Mouse (Mus musculus): ENCODE measurements around the gene Map10. TPM values are rescaled to one million over a fixed set of nuclear protein-coding genes. Genes with fewer than 3 reads are reported as not detected.

Map10 gene
- polyA plus RNA-seq, 1 experiment from 2014 or later, result 11.6 TPM

- DNase-seq (ENCODE audit: low spot score) (no peak), ATAC-seq (no peak)
- H3K4me2 ChIP-seq (ENCODE audit: low read length), result no peak overlapping the region
- H3K9ac ChIP-seq (ENCODE audit: low read length), result no peak overlapping the region
- 42% methylated on average over 8 of the region's 8 CpGs for WGBS
- no peak overlapping the region for H3K4me3 ChIP-seq (ENCODE audit: low read depth, low read length)
- H3K27me3 ChIP-seq (replicated peaks; ENCODE audit: control insufficient read depth, insufficient read depth, low read length), result no peaks in the 10 kb centered on the region
- H3K9me3 ChIP-seq (replicated peaks; ENCODE audit: control insufficient read depth, low read length), result 0 out of 2 replicates have a peak, but pooled peaks cover 4% of the 10 kb centered on the region
- H3K27ac ChIP-seq (ENCODE audit: low read depth, low read length), result no peak overlapping the region
- no peaks in the 10 kb centered on the region for H3K36me3 ChIP-seq (ENCODE audit: control insufficient read depth, insufficient read depth, low read length)
- peaks cover 3% of the 10 kb centered on the region; the same call in 1 of the 2 replicates for H3K4me1 ChIP-seq (ENCODE audit: control insufficient read depth, insufficient read depth, low read length)
Measured at GRCm38 (mm10) chr8:125665183-125665875, 4.3 kb upstream of the Map10 start.

- Histone ChIP-seq H3K4me2 (ENCODE audit: low read length) (no peak overlapping the region), H3K27me3 (replicated peaks; ENCODE audit: control insufficient read depth, insufficient read depth, low read length) (no peaks in the 10 kb centered on the region), H3K9ac (ENCODE audit: low read length) (no peak overlapping the region), H3K27ac (ENCODE audit: low read depth, low read length) (no peak overlapping the region), H3K9me3 (replicated peaks; ENCODE audit: control insufficient read depth, low read length) (peaks cover 8% of the 10 kb centered on the region; the same call in 1 of the 2 replicates), H3K4me3 (ENCODE audit: low read depth, low read length) (no peak overlapping the region), H3K36me3 (ENCODE audit: control insufficient read depth, insufficient read depth, low read length) (no peaks in the 10 kb centered on the region), H3K4me1 (ENCODE audit: control insufficient read depth, insufficient read depth, low read length) (peaks cover 3% of the 10 kb centered on the region; the same call in 1 of the 2 replicates)
- WGBS, result 11% methylated on average over 2 of the region's 2 CpGs
- DNase-seq (ENCODE audit: low spot score) (no peak), ATAC-seq (no peak)
Measured at GRCm38 (mm10) chr8:125665876-125666186, 3.8 kb upstream of the Map10 start.

- 37% methylated on average over 5 of the region's 5 CpGs for WGBS
Measured at GRCm38 (mm10) chr8:125666201-125666600, 3.4 kb upstream of the Map10 start.

GRCm38 (mm10) chr8:125667248-125667647 lies 2.4 kb upstream of the Map10 start:
- H3K9ac ChIP-seq (ENCODE audit: low read length), result no peak overlapping the region
- H3K4me2 ChIP-seq (ENCODE audit: low read length), result no peak overlapping the region
- ATAC-seq (no peak), DNase-seq (ENCODE audit: low spot score) (no peak)
- no peaks in the 10 kb centered on the region for H3K36me3 ChIP-seq (ENCODE audit: control insufficient read depth, insufficient read depth, low read length)
- peaks cover 3% of the 10 kb centered on the region; the same call in 1 of the 2 replicates for H3K4me1 ChIP-seq (ENCODE audit: control insufficient read depth, insufficient read depth, low read length)
- H3K9me3 ChIP-seq (replicated peaks; ENCODE audit: control insufficient read depth, low read length), result peaks cover 21% of the 10 kb centered on the region
- WGBS, result 82% methylated on average over 2 of the region's 2 CpGs
- H3K4me3 ChIP-seq (ENCODE audit: low read depth, low read length), result no peak overlapping the region
- H3K27ac ChIP-seq (ENCODE audit: low read depth, low read length), result no peak overlapping the region
- H3K27me3 ChIP-seq (replicated peaks; ENCODE audit: control insufficient read depth, insufficient read depth, low read length), result no peaks in the 10 kb centered on the region

More at GRCm38 (mm10) chr8:125666201-125666600, 3.4 kb upstream of the Map10 start:
- H3K27me3 ChIP-seq (replicated peaks; ENCODE audit: control insufficient read depth, insufficient read depth, low read length), result no peaks in the 10 kb centered on the region
- H3K27ac ChIP-seq (ENCODE audit: low read depth, low read length), result no peak overlapping the region
- H3K4me2 ChIP-seq (ENCODE audit: low read length), result no peak overlapping the region
- no peak overlapping the region for H3K9ac ChIP-seq (ENCODE audit: low read length)
- H3K36me3 ChIP-seq (ENCODE audit: control insufficient read depth, insufficient read depth, low read length), result no peaks in the 10 kb centered on the region
- no peak overlapping the region for H3K4me3 ChIP-seq (ENCODE audit: low read depth, low read length)
- peaks cover 3% of the 10 kb centered on the region; the same call in 1 of the 2 replicates for H3K4me1 ChIP-seq (ENCODE audit: control insufficient read depth, insufficient read depth, low read length)
- DNase-seq (ENCODE audit: low spot score) (no peak), ATAC-seq (no peak)
- H3K9me3 ChIP-seq (replicated peaks; ENCODE audit: control insufficient read depth, low read length), result peaks cover 11% of the 10 kb centered on the region

- H3K27me3 ChIP-seq (replicated peaks; ENCODE audit: control insufficient read depth, insufficient read depth, low read length), result no peaks in the 10 kb centered on the region
- H3K36me3 ChIP-seq (ENCODE audit: control insufficient read depth, insufficient read depth, low read length), result no peaks in the 10 kb centered on the region
- H3K9ac ChIP-seq (ENCODE audit: low read length), result no peak overlapping the region
- H3K4me2 ChIP-seq (ENCODE audit: low read length), result peak overlapping the region; percentile 87
- peak; percentile 25 for ATAC-seq
- H3K4me3 ChIP-seq (ENCODE audit: low read depth, low read length), result peak overlapping the region; percentile 59; the same call in 1 of the 2 replicates
- H3K9me3 ChIP-seq (replicated peaks; ENCODE audit: control insufficient read depth, low read length), result peaks cover 21% of the 10 kb centered on the region
- H3K27ac ChIP-seq (ENCODE audit: low read depth, low read length), result no peak overlapping the region
- WGBS, result 74% methylated on average over 14 of the region's 14 CpGs
- DNase-seq (ENCODE audit: low spot score), result no peak
- peaks cover 3% of the 10 kb centered on the region; the same call in 1 of the 2 replicates for H3K4me1 ChIP-seq (ENCODE audit: control insufficient read depth, insufficient read depth, low read length)
Measured at GRCm38 (mm10) chr8:125669159-125669699, 389 bp upstream of the Map10 start.

- ATAC-seq, result peak; percentile 6; the same call in 1 of the 2 replicates
- 90% methylated on average over 6 of the region's 6 CpGs for WGBS
- Histone ChIP-seq H3K9ac (ENCODE audit: low read length) (peak overlapping the region; percentile 77; the same call in 1 of the 2 replicates), H3K27ac (ENCODE audit: low read depth, low read length) (no peak overlapping the region), H3K36me3 (ENCODE audit: control insufficient read depth, insufficient read depth, low read length) (no peaks in the 10 kb centered on the region), H3K4me2 (ENCODE audit: low read length) (peak overlapping the region; percentile 87), H3K4me3 (ENCODE audit: low read depth, low read length) (peak overlapping the region; percentile 59), H3K9me3 (replicated peaks; ENCODE audit: control insufficient read depth, low read length) (peaks cover 21% of the 10 kb centered on the region), H3K27me3 (replicated peaks; ENCODE audit: control insufficient read depth, insufficient read depth, low read length) (no peaks in the 10 kb centered on the region), H3K4me1 (ENCODE audit: control insufficient read depth, insufficient read depth, low read length) (peaks cover 3% of the 10 kb centered on the region; the same call in 1 of the 2 replicates)
- no peak for DNase-seq (ENCODE audit: low spot score)
Measured at GRCm38 (mm10) chr8:125670420-125670819, 802 bp downstream of the Map10 start.

- H3K27ac ChIP-seq (ENCODE audit: low read depth, low read length), result no peak overlapping the region
- no peak for ATAC-seq
- no peak overlapping the region for H3K4me2 ChIP-seq (ENCODE audit: low read length)
- H3K27me3 ChIP-seq (replicated peaks; ENCODE audit: control insufficient read depth, insufficient read depth, low read length), result no peaks in the 10 kb centered on the region
- peaks cover 3% of the 10 kb centered on the region; the same call in 1 of the 2 replicates for H3K4me1 ChIP-seq (ENCODE audit: control insufficient read depth, insufficient read depth, low read length)
- 98% methylated on average over 9 of the region's 9 CpGs for WGBS
- no peaks in the 10 kb centered on the region for H3K36me3 ChIP-seq (ENCODE audit: control insufficient read depth, insufficient read depth, low read length)
- no peak for DNase-seq (ENCODE audit: low spot score)
- H3K9ac ChIP-seq (ENCODE audit: low read length), result no peak overlapping the region
- H3K9me3 ChIP-seq (replicated peaks; ENCODE audit: control insufficient read depth, low read length), result peaks cover 21% of the 10 kb centered on the region
- no peak overlapping the region for H3K4me3 ChIP-seq (ENCODE audit: low read depth, low read length)
Measured at GRCm38 (mm10) chr8:125670906-125671305, 1.3 kb downstream of the Map10 start.

- WGBS, result 96% methylated on average over 5 of the region's 5 CpGs
- Histone ChIP-seq H3K9ac (ENCODE audit: low read length) (no peak overlapping the region), H3K27me3 (replicated peaks; ENCODE audit: control insufficient read depth, insufficient read depth, low read length) (no peaks in the 10 kb centered on the region), H3K9me3 (replicated peaks; ENCODE audit: control insufficient read depth, low read length) (peaks cover 21% of the 10 kb centered on the region), H3K4me1 (ENCODE audit: control insufficient read depth, insufficient read depth, low read length) (peaks cover 3% of the 10 kb centered on the region; the same call in 1 of the 2 replicates), H3K36me3 (ENCODE audit: control insufficient read depth, insufficient read depth, low read length) (no peaks in the 10 kb centered on the region), H3K4me2 (ENCODE audit: low read length) (no peak overlapping the region), H3K27ac (ENCODE audit: low read depth, low read length) (no peak overlapping the region), H3K4me3 (ENCODE audit: low read depth, low read length) (no peak overlapping the region)
- ATAC-seq, result no peak
- no peak for DNase-seq (ENCODE audit: low spot score)
Measured at GRCm38 (mm10) chr8:125671371-125671770, 1.8 kb downstream of the Map10 start.

- 87% methylated on average over 3 of the region's 3 CpGs for WGBS
- H3K27ac ChIP-seq (ENCODE audit: low read depth, low read length), result no peak overlapping the region
- H3K4me2 ChIP-seq (ENCODE audit: low read length), result no peak overlapping the region
- H3K9ac ChIP-seq (ENCODE audit: low read length), result no peak overlapping the region
- DNase-seq (ENCODE audit: low spot score), result no peak
- H3K4me3 ChIP-seq (ENCODE audit: low read depth, low read length), result no peak overlapping the region
- H3K36me3 ChIP-seq (ENCODE audit: control insufficient read depth, insufficient read depth, low read length), result no peaks in the 10 kb centered on the region
- peaks cover 3% of the 10 kb centered on the region; the same call in 1 of the 2 replicates for H3K4me1 ChIP-seq (ENCODE audit: control insufficient read depth, insufficient read depth, low read length)
- H3K27me3 ChIP-seq (replicated peaks; ENCODE audit: control insufficient read depth, insufficient read depth, low read length), result no peaks in the 10 kb centered on the region
- no peak for ATAC-seq
- peaks cover 13% of the 10 kb centered on the region for H3K9me3 ChIP-seq (replicated peaks; ENCODE audit: control insufficient read depth, low read length)
Measured at GRCm38 (mm10) chr8:125675796-125676195, 6.2 kb downstream of the Map10 start.

All from forebrain, embryonic 14.5 days (tissue).